Mouse (Mus musculus) heart, adult 18-20 months (tissue): ENCODE measurements at regions not wholly inside any gene's neighbourhood (a gene's known extent, or its start where the extent isn't known, plus 50 kb on each side); places are given as distances from the start of the nearest gene placed in this dataset.

Experiments used
- DNase-seq, 2 experiments: peaks; one replicate each; pipeline ENCODE4 v3.0.0; 2021 to 2022; ENCODE audit warnings: mixed read lengths in 1 of 2

DNA sequence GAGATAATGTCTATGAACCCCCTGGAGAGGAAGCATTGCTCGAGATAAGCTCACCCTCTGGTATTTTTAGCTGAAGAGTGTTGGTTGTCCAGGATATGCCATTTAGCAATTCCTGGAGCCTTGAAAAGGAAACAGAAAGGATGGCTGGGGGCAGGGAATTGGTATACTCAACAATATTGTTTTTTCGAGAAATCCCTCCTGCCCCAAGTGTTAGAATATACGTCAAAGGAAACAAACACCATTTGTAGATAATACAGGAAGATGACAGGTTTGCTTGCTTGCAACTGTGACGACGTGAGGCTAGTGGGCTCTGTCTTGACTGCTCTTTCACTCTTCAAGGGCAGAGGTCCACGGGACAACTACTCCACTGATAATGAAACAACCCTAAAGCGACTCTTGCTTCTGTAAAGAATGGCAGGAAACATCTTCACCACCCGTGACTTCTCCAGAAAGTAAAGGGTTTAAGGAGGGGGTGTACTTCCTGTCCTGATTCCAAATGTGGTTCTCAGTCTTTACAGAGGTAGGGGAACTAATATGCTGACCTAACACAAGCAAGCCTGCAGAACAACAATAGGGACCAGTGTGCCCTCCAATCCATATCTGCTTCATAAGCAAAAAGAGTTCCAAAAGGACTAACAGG lies 270.3 kb downstream of the Ets1 start:
- peak; percentile 38 to 68 for DNase-seq

DNA sequence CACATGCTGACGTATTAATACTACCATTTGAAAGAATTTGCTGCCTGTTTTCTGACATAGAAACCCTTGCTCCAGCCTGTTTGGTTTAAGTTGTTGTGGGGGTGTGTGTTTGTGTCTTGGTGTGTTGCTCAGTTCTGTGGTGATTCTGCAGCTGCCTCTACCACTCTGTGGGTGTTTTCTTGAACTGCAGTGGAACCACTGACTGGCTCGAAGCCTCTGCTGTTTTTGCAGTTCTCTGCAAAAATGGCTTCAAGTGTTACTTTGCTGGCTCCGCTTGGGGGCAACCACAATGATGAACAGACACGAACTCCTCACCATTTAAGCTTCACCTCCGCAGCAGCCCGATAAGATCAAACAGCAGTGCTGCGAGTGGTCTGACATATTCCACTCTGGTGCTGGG lies 274.6 kb downstream of the Ets1 start:
- no peak for DNase-seq

DNA sequence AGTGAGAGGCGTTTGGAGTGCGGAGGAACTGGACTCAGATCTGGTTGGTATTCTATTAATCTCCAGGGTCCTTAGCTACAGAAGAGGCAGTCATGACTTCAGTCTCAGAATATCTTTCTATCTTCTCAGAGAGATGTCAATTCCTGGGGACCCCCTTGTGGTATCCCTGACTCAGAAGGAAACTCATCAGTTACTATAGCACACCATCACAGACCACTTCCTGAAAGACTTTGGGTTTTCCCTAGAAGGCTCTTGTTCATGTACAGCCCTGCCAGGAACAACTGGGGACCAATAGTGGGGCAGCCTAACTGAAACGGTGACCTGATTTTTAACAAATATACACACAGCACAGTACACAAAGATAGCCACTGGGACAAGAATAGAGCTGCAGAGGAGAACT lies 279.6 kb downstream of the Ets1 start:
- no peak for DNase-seq

DNA sequence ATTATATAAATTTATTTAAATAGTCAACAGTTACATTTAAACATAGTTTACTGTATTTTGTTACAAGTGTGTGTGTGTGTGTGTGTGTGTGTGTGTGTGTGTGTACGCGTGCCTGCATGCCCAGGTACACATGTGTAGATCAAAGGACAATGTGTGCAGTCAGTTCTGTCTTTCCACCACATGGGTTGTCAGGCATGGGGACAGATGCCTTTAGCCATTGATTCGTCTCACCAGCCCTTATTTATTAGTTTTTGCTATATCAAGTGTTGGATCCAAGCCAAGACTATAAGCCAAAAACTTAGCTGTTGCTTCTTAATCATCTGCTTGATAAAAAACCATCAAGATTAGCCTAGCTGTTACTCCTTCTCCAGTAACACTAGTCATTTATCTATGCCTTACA lies 280.7 kb downstream of the Ets1 start:
- no peak for DNase-seq

DNA sequence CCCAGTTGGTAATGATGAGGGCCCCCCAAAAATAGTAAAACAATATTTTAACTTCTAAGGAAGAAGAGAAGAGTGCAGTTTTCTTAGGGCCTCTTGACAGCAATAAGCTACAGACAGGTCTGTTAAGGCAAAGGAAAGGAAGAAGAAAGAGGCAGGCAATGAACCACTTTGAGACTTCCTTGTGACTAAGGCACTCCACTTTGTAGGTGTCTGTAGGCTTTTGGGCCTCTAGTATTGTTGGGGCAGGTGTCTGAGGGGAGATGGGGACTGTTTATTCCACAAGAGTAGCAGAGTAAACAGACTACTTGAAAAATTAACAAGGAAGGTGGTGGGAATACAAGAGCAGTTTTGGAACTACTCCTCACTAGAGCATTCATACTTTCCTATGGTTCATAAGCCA lies 287.9 kb downstream of the Ets1 start:
- DNase-seq: no peak

DNA sequence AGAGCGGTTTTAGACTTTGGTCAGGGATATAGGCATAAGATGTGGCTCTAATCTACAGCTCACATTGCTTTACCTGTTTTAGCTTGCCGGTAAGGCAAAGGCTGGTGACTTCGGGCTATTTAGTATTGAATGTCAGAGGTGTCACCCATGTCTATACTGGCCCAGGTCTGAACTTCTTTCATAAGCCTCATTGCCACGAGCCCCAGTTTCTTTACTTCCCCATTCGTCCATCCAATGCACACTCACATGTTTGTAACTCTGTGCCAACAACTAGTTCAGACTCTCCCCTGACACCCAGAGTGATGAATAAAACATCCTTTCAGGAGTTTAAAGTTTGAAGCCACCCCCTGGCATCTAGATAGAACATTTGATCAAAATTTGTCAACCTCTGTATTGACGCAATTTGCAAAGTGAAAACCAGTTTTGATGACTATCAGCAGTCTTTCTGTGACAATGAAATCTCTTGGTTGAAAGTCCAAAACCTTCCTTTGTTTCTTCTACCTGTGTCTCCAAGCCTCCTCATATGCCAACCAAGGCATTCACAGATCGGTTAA lies 288.4 kb downstream of the Ets1 start:
- no peak for DNase-seq

DNA sequence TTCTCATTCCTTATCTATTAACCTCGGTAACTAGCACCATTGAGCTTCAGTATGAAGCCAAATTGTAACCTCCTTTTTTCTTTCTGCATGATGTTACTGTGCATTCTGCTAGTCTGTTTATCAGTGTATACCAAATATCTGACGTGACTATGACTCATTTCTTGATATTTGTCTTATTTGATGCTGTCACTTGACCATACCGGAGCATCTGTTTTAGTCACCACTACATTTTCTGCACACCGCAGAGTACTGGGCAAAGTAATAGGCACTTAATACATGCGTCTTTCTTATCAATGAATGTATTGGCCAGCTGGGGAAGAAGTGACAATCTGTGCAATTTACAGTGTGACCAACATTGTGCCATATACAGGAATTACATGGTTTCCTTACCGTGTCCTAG lies 289.0 kb downstream of the Ets1 start:
- DNase-seq: no peak

DNA sequence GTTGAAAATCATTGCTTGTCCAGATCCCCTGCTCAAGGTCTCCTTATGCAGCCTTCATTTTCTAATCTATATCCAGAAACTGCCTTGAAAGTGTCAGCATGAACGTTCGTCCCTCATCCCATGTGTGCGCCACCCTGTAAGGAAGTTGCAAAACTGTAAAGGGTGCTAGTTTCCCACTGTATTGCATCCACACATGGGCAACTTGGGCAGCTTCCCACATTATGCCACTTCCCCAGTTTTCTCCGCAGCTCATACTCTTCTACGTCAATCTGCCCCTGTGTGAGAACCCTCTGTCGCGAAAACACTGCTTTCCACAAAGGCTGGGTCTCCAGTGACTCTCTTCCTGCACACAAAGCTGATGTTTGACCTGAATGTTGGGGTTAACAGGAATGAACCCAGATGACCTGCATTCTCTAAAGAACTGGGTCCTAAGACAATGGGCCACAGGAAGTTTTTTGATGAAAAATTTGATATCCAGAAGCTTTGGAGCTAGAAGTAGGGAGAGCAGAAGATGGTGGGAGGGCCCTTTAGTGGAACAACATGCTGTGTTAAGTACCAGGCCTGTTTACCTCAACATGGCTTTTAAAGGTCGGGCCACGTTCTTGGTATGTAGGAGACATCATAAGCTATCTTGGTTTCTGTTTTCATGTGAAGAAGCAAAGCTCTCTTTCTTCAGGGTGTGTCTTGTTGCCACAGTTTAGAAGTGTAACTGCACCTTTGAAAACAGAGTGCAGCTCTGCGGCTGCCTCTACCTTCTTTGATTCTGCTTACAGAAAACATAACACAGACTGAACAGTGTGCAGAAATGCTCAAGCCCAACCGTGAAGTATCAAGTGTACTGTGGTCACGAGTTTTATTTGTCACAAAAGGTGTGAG lies 289.9 kb downstream of the Ets1 start:
- no peak for DNase-seq

DNA sequence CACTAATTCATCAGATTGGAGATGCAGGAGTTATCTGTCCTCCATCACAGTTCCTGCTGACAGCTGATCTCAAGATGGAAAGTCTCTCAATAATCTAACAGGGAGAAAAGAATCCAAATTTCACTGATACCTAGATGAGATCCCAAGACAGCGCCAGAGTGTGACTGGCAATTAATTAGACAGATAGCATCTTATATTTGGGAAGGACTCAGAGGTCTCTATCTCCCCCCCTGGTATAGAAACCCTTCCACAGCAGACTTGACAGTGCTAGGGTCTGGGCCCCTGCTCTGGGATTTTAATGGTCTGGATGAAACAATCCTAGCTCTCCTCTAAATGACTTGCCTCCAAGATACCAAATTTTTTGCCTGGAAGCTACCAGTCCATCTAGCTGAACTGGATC lies 291.6 kb downstream of the Ets1 start:
- DNase-seq: no peak

DNA sequence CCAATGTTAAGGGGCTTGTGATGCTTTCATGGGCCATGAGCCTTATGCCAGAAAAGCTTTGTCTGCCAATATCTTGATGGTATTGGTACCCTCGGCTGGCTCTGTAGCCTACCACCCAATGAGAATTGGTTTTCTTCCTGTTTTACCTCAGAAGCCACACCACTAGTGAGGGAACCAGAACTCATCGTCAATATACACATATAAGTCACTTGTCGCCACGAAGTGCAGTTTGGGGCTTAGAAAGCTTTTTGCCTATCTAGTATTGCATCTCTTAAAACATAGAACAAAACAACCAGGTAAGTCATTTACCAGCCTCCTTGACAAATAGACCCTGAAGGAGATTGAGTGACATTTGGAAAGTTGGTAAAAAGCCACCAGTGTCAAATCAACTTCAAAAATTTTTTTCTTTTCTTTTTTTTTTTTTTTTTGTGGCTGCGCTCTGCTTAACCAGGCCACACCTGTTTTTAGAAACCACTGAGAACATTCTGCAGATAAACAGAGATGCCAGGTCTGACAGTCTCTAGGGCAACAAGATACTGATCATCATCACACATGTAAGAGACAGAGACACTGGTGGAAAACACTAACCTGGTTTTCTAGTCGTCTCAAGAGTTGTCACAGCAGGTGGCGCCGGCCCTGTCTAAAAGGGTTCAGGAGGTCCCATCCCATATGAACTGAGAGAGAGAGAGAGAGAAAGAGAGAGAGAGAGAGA lies 292.4 kb downstream of the Ets1 start:
- DNase-seq: no peak

DNA sequence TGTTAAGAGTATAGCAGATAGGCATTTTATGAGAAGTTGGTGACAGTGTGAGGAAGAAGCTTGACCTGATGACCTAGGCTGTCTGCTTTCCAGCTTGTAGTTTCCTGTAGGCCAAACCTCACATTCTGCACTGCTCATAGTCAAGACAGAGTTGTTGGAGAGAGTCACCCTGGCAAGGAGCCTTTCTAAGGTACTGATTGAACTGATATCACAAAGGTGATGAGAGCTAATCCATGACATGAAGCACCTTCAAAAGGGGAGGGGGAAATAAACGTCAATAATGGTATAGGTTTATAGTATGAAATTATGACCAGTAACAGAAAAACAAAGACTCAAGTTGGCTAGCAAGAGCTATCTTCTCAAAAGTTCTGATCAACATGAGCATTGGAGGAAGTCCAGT lies 293.3 kb downstream of the Ets1 start:
- DNase-seq: no peak

DNA sequence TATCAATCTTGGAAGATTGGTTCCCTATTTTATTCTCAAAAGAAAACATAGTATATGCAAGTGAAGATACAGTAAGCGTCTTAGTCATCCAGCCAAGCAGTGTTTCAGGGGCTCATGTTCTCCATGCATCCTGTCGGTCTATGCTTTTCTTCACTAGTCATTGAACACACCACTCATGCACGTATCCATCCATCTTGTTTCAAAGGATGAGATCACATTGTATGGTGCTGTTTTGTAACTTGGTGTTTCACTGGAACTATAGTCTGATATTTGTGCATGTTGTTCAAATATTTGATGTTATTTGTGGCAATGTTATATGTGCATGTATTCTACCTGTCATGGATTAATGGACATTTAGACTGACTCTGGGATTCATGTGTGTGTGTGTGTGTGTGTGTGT lies 293.8 kb downstream of the Ets1 start:
- no peak for DNase-seq

DNA sequence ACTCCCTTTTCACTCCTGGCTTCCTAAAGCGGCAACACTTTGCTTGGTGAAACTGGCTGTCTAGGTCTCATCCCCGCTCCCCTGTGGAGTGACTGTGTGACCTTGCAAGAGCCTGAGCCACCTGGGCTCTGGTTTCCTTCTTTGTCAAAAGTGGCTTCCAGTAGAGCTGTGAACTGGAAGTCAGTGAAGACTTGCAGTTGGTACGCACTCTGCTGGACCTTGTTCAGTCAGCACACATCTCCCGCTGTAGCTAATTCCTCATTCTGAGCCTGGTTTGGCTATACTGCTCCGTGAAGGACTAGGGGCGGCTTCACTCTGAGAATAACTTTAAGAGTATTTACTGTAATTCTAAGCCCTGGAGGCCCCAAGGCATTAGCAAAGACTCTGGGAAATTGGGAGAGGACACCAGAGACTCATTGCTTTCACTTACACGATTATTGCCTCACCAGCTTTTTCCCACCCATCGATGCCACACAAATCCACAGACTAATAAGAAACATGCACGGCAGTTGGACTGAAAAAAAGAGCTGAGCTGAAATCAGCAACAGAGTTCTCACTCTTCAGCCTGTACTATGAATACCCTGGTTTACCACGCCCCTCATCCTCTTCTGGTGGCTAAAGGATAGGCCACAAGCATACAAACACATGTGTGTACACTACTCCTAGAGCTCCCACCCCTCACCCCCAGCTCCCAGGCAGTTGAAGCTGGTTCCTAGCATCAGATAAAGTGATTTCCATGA lies 295.4 kb downstream of the Ets1 start:
- DNase-seq: no peak

DNA sequence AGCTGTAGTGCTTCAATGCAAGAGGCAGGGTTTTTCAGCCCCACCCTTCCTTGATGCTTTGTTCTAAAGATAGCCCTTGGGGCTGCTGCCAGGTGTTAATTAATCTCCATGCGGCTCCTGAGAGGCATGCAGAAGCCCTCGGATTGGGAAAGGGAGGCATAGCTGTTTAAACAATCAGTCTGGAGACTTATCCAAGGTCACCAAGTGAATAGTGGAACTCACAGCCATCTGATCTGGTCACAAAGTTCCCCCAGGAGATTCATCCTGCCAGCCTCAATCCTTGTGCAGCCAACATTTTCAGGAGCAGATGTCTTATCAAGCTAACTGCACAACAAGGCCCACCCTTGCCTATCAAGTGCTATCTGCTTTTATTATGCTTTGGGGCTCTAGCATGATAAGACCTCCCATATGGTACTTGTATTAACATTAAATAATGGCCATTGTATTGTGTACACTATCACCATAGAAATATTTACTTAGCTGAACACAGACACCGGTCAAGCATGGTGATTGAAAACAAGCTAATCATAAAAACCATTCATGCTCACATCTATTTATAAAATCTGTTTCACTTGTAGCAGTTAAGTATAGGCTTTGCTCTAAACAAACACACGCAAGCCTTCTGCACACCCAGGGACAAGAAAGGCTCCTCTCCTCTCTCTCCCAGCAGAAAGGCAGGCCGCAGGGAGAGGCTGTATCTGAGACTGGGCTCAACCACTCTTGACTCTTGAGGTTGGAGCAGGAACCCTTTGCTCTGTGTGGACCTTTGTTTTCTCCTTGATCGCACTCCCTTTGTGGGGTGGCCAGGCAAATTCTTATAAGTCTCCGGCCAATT lies 297.4 kb downstream of the Ets1 start:
- peak; percentile 70 to 88 for DNase-seq

DNA sequence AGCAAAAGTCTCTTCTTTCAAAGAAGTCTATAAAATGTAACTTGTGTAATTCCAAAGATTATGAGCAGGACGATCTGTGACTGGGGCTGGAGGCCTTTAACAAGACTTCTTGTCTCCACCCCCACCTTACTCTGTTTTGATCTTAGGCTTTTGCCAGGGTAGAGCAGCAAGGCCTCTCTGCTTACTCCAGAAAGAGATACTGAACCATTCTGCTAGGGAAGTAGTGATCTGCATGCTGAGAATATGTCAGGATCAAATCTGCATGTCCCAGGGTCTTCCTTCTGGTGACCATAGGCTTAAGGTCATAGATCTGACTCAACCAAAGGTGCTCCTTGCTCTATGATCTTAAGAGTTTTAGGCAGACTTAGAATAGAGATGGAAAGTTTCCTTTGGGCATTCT lies 298.4 kb downstream of the Ets1 start:
- no peak for DNase-seq

DNA sequence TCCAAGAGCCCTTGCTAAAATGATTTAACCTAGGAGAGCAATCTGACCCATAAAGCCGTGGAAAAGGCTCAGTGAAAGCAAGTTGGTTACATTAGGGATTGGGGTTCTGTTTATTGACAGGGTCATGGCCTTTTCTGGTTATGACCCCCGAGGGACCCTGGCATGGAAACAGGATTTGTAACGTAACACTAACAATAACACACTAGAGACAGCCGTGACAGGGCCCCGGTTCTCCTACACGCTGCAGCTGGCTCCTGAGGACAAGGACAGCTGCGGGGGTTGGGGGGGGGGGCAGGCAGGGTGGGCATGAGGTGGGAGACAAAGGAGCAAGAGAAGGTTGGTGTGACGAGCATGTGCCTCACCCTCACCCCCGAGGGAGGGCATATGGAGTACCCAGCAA lies 300.4 kb downstream of the Ets1 start:
- DNase-seq: no peak

DNA sequence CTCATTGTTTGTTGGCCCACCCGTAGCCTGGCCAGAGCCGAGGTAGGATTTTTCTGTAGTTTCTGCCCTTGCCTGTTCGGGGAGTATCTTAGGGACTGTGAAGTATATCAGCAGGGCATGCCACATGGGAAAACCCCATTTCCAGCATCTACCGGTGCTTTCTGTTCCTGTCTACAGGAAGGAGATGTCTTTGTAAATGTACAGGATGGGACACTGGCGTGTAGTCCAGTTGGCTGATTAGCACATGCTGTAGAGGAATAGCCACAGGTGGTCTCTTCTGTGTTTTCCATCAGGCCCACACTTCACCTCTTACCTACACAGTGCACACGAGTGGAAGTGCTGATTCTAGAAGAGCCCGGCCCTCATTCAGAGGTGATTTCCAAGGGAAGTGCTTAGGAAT lies 301.4 kb downstream of the Ets1 start:
- DNase-seq: peak; percentile 23 to 69

DNA sequence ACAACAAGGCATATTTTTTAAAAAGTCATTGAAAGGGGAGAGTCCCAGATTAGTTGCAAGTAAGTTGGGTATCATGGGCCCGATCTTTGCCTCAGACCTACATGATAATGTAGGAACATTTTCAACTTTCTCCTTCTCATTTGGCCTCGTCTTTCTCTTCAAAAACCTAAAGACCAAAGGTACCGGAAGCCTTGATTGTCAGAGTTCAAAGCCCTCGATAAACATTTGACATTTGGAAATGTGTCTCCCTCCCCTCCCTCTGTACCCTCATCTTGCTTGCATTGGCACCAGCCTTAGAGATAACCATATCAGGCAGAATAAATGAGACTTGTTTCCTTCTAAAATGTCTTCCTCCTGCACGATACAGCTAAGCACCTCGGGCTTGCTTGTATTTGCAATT lies 302.8 kb downstream of the Ets1 start:
- no peak for DNase-seq

DNA sequence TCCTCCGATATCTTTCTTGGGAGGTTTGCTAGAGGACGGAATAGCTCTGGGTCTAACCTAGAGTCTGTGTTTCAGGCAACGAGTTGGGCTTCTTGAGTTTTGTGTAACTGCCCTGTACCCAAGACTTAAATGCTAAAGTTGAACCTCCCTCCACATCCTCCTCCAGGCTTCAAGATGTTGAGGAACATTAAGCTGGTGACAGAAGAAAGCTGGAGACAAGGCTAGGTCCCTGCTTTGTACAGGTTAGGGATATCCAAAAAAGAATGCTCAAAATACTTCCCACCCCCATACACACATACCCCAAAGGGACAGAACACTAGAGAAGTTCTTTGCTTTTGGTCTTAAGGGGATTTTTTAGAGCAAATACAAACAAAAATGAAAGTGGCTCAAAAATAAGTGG lies 303.6 kb downstream of the Ets1 start:
- no peak for DNase-seq

DNA sequence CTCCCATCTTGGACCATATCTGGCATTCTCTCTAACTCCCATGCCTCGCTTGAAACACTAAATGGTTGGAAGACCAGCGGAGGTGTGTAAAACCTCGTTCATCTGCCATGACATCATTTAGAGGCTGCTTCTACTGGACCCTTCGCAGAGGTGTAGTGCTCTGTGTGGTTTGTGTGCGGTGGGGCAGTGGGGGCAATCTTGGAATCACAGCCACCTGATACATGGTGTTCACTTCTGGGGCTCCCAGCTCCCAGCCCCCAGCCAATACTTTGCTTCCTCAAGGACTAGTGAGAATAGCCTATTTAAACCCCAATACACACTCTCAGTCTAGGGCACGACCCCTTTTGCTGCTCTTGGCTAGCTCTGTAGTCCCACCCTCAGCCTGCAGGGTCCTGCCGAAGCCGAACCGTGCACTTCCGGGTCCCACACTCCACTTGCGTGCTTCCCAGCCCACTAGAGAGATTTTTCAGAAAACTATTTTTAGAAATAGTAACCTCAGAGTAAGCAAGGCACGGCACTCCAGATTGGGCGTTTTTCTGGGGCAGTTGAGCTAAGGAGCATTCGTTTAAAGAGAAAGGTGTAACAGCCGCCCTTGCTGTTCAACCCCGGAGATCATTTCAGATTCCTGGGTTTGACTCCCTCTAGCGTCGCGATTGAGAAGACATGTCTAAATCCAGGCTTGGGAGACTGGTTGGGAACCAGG lies 304.2 kb downstream of the Ets1 start:
- DNase-seq: peak; percentile 89 to 94
